Mouse (Mus musculus): Measurements from ENCODE around the gene Plod1.
"Not testable (repeated sequence)": the region's sequence is repeated elsewhere in the genome, so short reads cannot be mapped to it uniquely, and the experiment has no call there.

Gene Plod1

GRCm38 (mm10) chr4:147896411-147896810 is 40.2 kb downstream of the Plod1 start:
- no peak for DNase-seq (ENCODE audit: low spot score in 2 of 2)

GRCm38 (mm10) chr4:147895815-147896330 is 40.7 kb downstream of the Plod1 start:
- DNase-seq (ENCODE audit: low spot score in 2 of 2): no peak

- no peak for DNase-seq (ENCODE audit: low spot score in 2 of 2)
Measured at GRCm38 (mm10) chr4:147890341-147890740, 46.2 kb downstream of the Plod1 start.

- DNase-seq (ENCODE audit: low spot score in 2 of 2): no peak
Measured at GRCm38 (mm10) chr4:147888237-147888636, 48.3 kb downstream of the Plod1 start.

GRCm38 (mm10) chr4:147887277-147887676 is 49.3 kb downstream of the Plod1 start:
- DNase-seq (ENCODE audit: low spot score in 2 of 2): no peak

GRCm38 (mm10) chr4:147886158-147886557 is 50.4 kb downstream of the Plod1 start:
- no peak for DNase-seq (ENCODE audit: low spot score in 2 of 2)

GRCm38 (mm10) chr4:147884138-147884537 is 52.4 kb downstream of the Plod1 start:
- DNase-seq (ENCODE audit: low spot score in 2 of 2): no peak

- DNase-seq (ENCODE audit: low spot score in 2 of 2): no peak
Measured at GRCm38 (mm10) chr4:147883041-147883440, 53.5 kb downstream of the Plod1 start.

GRCm38 (mm10) chr4:147881792-147882191 is 54.8 kb downstream of the Plod1 start:
- DNase-seq (ENCODE audit: low spot score in 2 of 2): no peak

- DNase-seq (ENCODE audit: low spot score in 2 of 2): no peak
Measured at GRCm38 (mm10) chr4:147879865-147880264, 56.7 kb downstream of the Plod1 start.

- no peak for DNase-seq (ENCODE audit: low spot score in 2 of 2)
Measured at GRCm38 (mm10) chr4:147879456-147879855, 57.1 kb downstream of the Plod1 start.

- DNase-seq (ENCODE audit: low spot score in 2 of 2): no peak
Measured at GRCm38 (mm10) chr4:147878537-147878936, 58.0 kb downstream of the Plod1 start.

GRCm38 (mm10) chr4:147875852-147876575 is 60.6 kb downstream of the Plod1 start:
- DNase-seq (ENCODE audit: low spot score in 2 of 2): no peak

- DNase-seq (ENCODE audit: low spot score in 2 of 2): no peak
Measured at GRCm38 (mm10) chr4:147869238-147869637, 67.3 kb downstream of the Plod1 start.

- DNase-seq (ENCODE audit: low spot score in 2 of 2): peak; percentile 96 to 99
Measured at GRCm38 (mm10) chr4:147868450-147869031, 68.0 kb downstream of the Plod1 start, which contains the start of the genes Miip and Fv1. Gene Miip, minus strand, starts transcription at chr4:147868816. Gene Fv1, plus strand, starts transcription at chr4:147868979.

GRCm38 (mm10) chr4:147867563-147868449 is 68.8 kb downstream of the Plod1 start:
- DNase-seq (ENCODE audit: low spot score in 2 of 2): no peak

- not testable (repeated sequence) for DNase-seq (ENCODE audit: low spot score in 2 of 2)
Measured at GRCm38 (mm10) chr4:147866793-147867192, 69.8 kb downstream of the Plod1 start.

GRCm38 (mm10) chr4:147866056-147866455 is 70.5 kb downstream of the Plod1 start:
- DNase-seq (ENCODE audit: low spot score in 2 of 2): no peak

GRCm38 (mm10) chr4:147865651-147866050 is 70.9 kb downstream of the Plod1 start:
- no peak for DNase-seq (ENCODE audit: low spot score in 2 of 2)

- DNase-seq (ENCODE audit: low spot score in 2 of 2): no peak
Measured at GRCm38 (mm10) chr4:147862051-147862450, 74.5 kb downstream of the Plod1 start.

Measured in right cerebral cortex, postnatal 10 days (tissue).